Mouse (Mus musculus) adrenal gland, postnatal 4 days (tissue): Measurements from ENCODE around the gene Gm8897. TPM values are rescaled to one million over a fixed set of nuclear protein-coding genes. Genes with fewer than 3 reads are reported as not detected.
"Not testable (repeated sequence)": the region's sequence is repeated elsewhere in the genome, so short reads cannot be mapped to it uniquely, and the experiment has no call there.

ENCODE experiments used
- DNase-seq, 2 experiments: peaks; one replicate each; pipeline ENCODE4 v3.0.0; 2021 to 2022; ENCODE audit warnings: low spot score in 2 of 2, mixed read lengths in 2 of 2
- long read RNA-seq, 2 experiments: library from polyadenylated mRNA; stranded (forward); transcript quantifications; one replicate each; pipeline ENCODE4 v2.0.0; 2021
- total RNA-seq, 2 experiments: library from RNA; stranded (reverse); gene quantifications; 2 replicates each; pipeline ENCODE4 v1.2.3; 2021

Gene Gm8897
- not detected for total RNA-seq
- long read RNA-seq, experiment 1, result 0 reads
- long read RNA-seq, experiment 2, result 0 reads

DNA sequence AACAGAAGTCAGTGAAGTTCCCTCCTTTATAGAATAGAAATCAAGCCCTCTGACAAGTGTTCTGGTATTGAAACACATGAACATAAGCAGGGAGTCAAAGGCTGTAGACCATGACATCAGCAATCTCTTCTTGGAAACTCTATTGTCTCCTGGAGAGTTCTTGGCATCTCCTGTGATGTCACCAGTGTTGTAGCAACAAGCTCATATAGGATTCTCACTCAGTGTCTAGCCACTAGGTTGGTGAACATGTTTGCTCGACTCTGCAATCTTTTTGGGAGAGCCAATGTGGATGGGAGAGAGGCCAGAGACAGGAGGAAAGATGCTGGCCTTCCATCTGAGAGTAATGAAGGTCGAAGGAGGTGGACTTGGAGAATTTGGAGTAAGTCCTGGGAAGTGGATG is at the start of gene Gm8897:
Gene Gm8897 (plus strand): TSS at position 301 of the 400 bp plus-strand sequence.
- not testable (repeated sequence) for DNase-seq

DNA sequence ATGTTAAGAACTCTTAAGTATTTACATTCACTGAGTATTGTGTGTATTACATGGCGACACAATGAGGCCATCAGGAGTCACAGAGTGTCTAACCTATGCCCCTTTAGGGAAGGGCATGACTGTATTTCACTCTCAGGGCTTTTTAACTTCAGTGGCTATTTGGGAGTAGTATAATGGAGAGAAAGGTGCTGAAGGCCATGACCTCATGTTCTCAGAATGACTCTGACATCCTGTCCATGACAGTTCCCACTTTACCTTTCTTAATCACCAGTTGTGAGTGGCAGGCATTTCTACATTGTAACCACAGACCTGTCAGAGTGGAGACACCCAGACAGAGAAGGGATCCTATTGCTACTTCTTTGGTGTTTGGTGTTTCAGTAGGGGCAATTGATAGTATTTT is 473 bp downstream of the Gm8897 start:
- not testable (repeated sequence) for DNase-seq

Other genes with a start within 250 kb of the Gm8897 start
- gene Gm5861, start 233.3 kb upstream of the Gm8897 start, total RNA-seq, result not detected
- not detected for gene Gm8890, start 160.4 kb upstream of the Gm8897 start, total RNA-seq
- gene Speer1, start 74.9 kb upstream of the Gm8897 start, total RNA-seq, result not detected
- not detected for gene Gm8906, start 86.3 kb downstream of the Gm8897 start, total RNA-seq
- gene Gm6460, start 178.5 kb downstream of the Gm8897 start, total RNA-seq, result not detected